8 mouse cellular contexts compared by ENCODE assay signal in the genomic region with DNA sequence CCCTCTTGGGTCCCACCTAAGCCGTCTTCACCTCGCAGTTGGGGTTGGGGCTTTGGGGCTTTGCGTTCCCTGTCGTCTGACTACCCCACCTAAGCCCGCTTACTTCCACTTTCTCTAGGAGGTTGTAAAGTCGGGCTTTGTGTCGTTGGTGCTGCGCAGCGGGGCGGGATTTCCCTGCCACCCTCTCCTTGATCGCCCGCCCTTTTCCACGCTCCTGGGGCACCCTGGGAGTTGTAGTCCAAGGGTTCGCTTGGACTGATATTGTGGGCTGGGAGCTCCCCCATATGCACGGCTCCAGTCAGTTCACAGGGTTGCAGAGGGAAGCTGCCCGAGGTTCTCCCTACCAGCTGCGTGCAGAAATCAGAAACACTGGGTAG.
DNase-seq lines count a peak whose midpoint lies in the region; ATAC-seq and TF ChIP-seq lines count a peak whose summit lies in the region.

No protein-coding gene starts in this region.

- TF ChIP-seq CTCF in testis, adult 2 months (IDR thresholded peaks at IDR 0.05; ENCODE audit: control insufficient read depth, insufficient read depth, insufficient replicate concordance, low read depth, low read length), result peak; percentile 11; the same call in 1 of the 2 replicates

- H3K4me2 ChIP-seq in forebrain, embryonic 11.5 days (ENCODE audit: low read depth, low read length, severe bottlenecking), result peak overlapping the region; percentile 43
- peak overlapping the region; percentile 53 for H3K4me2 ChIP-seq in heart, embryonic 15.5 days
- H3K4me2 ChIP-seq in liver, embryonic 12.5 days, result peak overlapping the region; percentile 70

- H3K4me1 ChIP-seq in ES-E14 (ENCODE audit: control insufficient read depth in 2 of 2, insufficient read depth in 2 of 2, low read length in 2 of 2, poor library complexity in 1 of 2), result no peaks in the 10 kb centered on the region
- peaks cover 1% of the 10 kb centered on the region; the same call in 1 of the 2 replicates for H3K4me1 ChIP-seq in forebrain, embryonic 11.5 days (replicated peaks; ENCODE audit: control insufficient read depth, insufficient read depth, low read length)
- H3K4me1 ChIP-seq in heart, embryonic 15.5 days (replicated peaks), result no peaks in the 10 kb centered on the region
- peaks cover 7% of the 10 kb centered on the region; the same call in 1 of the 2 replicates for H3K4me1 ChIP-seq in liver, embryonic 12.5 days
- no peaks in the 10 kb centered on the region for H3K4me1 ChIP-seq in testis, adult 2 months (ENCODE audit: control insufficient read depth, insufficient read depth, low read length)

- peak overlapping the region; percentile 90 to 98 for H3K4me3 ChIP-seq in ES-E14 (ENCODE audit: insufficient read depth in 1 of 2, low read depth in 1 of 2, low read length in 2 of 2, poor library complexity in 1 of 2, severe bottlenecking in 1 of 2)
- peak overlapping the region; percentile 62 for H3K4me3 ChIP-seq in forebrain, embryonic 11.5 days (ENCODE audit: low read depth, low read length)
- peak overlapping the region; percentile 75 for H3K4me3 ChIP-seq in heart, embryonic 15.5 days
- peak overlapping the region; percentile 74 for H3K4me3 ChIP-seq in liver, embryonic 12.5 days
- H3K4me3 ChIP-seq in testis, adult 2 months (ENCODE audit: control insufficient read depth, low read depth, low read length), result peak overlapping the region; percentile 93

- H3K36me3 ChIP-seq in ES-E14 (ENCODE audit: control insufficient read depth, insufficient read depth, low read length, poor library complexity, severe bottlenecking), result no peaks in the 10 kb centered on the region
- no peaks in the 10 kb centered on the region for H3K36me3 ChIP-seq in forebrain, embryonic 11.5 days (ENCODE audit: control insufficient read depth, insufficient read depth, low read length)
- H3K36me3 ChIP-seq in heart, embryonic 15.5 days, result no peaks in the 10 kb centered on the region
- H3K36me3 ChIP-seq in liver, embryonic 12.5 days, result no peaks in the 10 kb centered on the region
- no peaks in the 10 kb centered on the region for H3K36me3 ChIP-seq in testis, adult 2 months (ENCODE audit: control insufficient read depth, insufficient read depth, low read length)

- peak overlapping the region; percentile 63; the same call in 1 of the 2 replicates for H3K27ac ChIP-seq in ES-E14 (ENCODE audit: insufficient read depth, low read depth, low read length, poor library complexity, severe bottlenecking)
- H3K27ac ChIP-seq in forebrain, embryonic 11.5 days (ENCODE audit: low read depth, low read length), result peak overlapping the region; percentile 90
- H3K27ac ChIP-seq in heart, embryonic 15.5 days, result peak overlapping the region; percentile 96
- peak overlapping the region; percentile 91 for H3K27ac ChIP-seq in liver, embryonic 12.5 days
- peak overlapping the region; percentile 98 for H3K27ac ChIP-seq in testis, adult 2 months (ENCODE audit: control insufficient read depth, insufficient read depth, low read depth, low read length)

- in situ Hi-C loops in ES-E14 (cut with MboI; ENCODE audit: low sequenced_read_pairs in 2 of 2, unreplicated experiment in 2 of 2), result no loop called here

- peak overlapping the region; percentile 94 for H3K9ac ChIP-seq in ES-E14 (ENCODE audit: insufficient read depth, low read depth, low read length, poor library complexity, severe bottlenecking)
- peak overlapping the region; percentile 88 for H3K9ac ChIP-seq in forebrain, embryonic 11.5 days (ENCODE audit: low read length)
- peak overlapping the region; percentile 87 for H3K9ac ChIP-seq in heart, embryonic 15.5 days
- H3K9ac ChIP-seq in liver, embryonic 12.5 days, result peak overlapping the region; percentile 88

- no peaks in the 10 kb centered on the region for H3K27me3 ChIP-seq in forebrain, embryonic 11.5 days (ENCODE audit: control insufficient read depth, insufficient read depth, low read length)
- H3K27me3 ChIP-seq in heart, embryonic 15.5 days, result no peaks in the 10 kb centered on the region
- H3K27me3 ChIP-seq in liver, embryonic 12.5 days (replicated peaks), result peaks cover 4% of the 10 kb centered on the region
- no peaks in the 10 kb centered on the region for H3K27me3 ChIP-seq in testis, adult 2 months (ENCODE audit: control insufficient read depth, insufficient read depth, low read length)

- WGBS in forebrain, embryonic 11.5 days, result 19% methylated on average over 17 of the region's 17 CpGs
- WGBS in heart, embryonic 15.5 days, result 10% methylated on average over 17 of the region's 17 CpGs
- WGBS in liver, embryonic 12.5 days (ENCODE audit: insufficient replicate concordance), result 13% methylated on average over 12 of the region's 17 CpGs

- DNase-seq in ES-E14 (ENCODE audit: low read depth, low spot score), result peak; percentile 59
- peak; percentile 77 for DNase-seq in c-Kit-positive CD71-positive TER-119-positive erythroid progenitor cells, embryonic 14.5 days (ENCODE audit: low spot score)
- DNase-seq in forebrain, embryonic 11.5 days (ENCODE audit: low spot score), result peak; percentile 89
- peak; percentile 90 for DNase-seq in kidney, postnatal 14 days
- DNase-seq in natural killer cell, adult 2 months (ENCODE audit: low spot score in 2 of 2), result peak; percentile 82 to 86

- 0 out of 2 replicates have a peak, but pooled peaks have one; percentile 33 for TF ChIP-seq POLR2A in testis, adult 2 months (IDR thresholded peaks at IDR 0.05; ENCODE audit: control insufficient read depth, low read depth, low read length)

- H3K9me3 ChIP-seq in ES-E14 (ENCODE audit: control insufficient read depth, insufficient read depth, low read depth, low read length), result no peaks in the 10 kb centered on the region
- no peaks in the 10 kb centered on the region for H3K9me3 ChIP-seq in forebrain, embryonic 11.5 days (ENCODE audit: control insufficient read depth, low read length)
- H3K9me3 ChIP-seq in heart, embryonic 15.5 days (replicated peaks), result no peaks in the 10 kb centered on the region
- H3K9me3 ChIP-seq in liver, embryonic 12.5 days (replicated peaks), result no peaks in the 10 kb centered on the region

- ATAC-seq in forebrain, embryonic 11.5 days (replicated peaks; ENCODE audit: low FRiP score), result peak; percentile 94
- peak; percentile 92 for ATAC-seq in heart, embryonic 15.5 days (replicated peaks; ENCODE audit: insufficient number of reproducible peaks, insufficient read depth, low FRiP score, low read depth)
- ATAC-seq in liver, embryonic 12.5 days, result peak; percentile 93

TF ChIP-seq in ES-E14, 5 proteins besides CTCF, POLR2A, EP300 and RAD21:
- TF ChIP-seq HCFC1 (IDR thresholded peaks at IDR 0.05; ENCODE audit: borderline replicate concordance, insufficient read depth, low read length) (peak; percentile 90), CHD2 (IDR thresholded peaks at IDR 0.05; ENCODE audit: low read depth, low read length) (no peak)

Comparison
In these comparisons a context has a peak if more than half of its experiments do, and no peak if none do; other contexts are left out.
1. Peak in every context shown above with its lines: DNase-seq, ATAC-seq, H3K4me3 ChIP-seq and H3K27ac ChIP-seq.